Mouse (Mus musculus) heart, embryonic 15.5 days (tissue): ENCODE measurements around the gene Arhgap19. TPM values are rescaled to one million over a fixed set of nuclear protein-coding genes. Genes with fewer than 3 reads are reported as not detected.

Experiments
- ATAC-seq: fragments of 200-750 bp; cut with Nextera tagmentation; replicated peaks from 2 replicates; pipeline ENCODE4 v1.8.0; 2017; ENCODE audit warnings: low read depth, moderate TSS enrichment; ENCODE audit not compliant: insufficient number of reproducible peaks, insufficient read depth, low FRiP score
- H3K27ac ChIP-seq: fragments of 300-500 bp; sonication (generic); 2 replicates; pipeline ENCODE4 v1.5.1; 2015; ENCODE audit warnings: mild to moderate bottlenecking, inconsistent platforms
- H3K27me3 ChIP-seq: fragments of 300-500 bp; sonication (generic); 2 replicates; pipeline ENCODE4 v1.6.1; 2015; ENCODE audit warnings: inconsistent platforms
- H3K36me3 ChIP-seq: fragments of 300-500 bp; sonication (generic); 2 replicates; pipeline ENCODE4 v1.6.1; 2015; ENCODE audit warnings: mild to moderate bottlenecking, inconsistent platforms
- H3K4me1 ChIP-seq: fragments of 300-500 bp; sonication (generic); replicated peaks from 2 replicates; pipeline ENCODE4 v1.6.1; 2015; ENCODE audit warnings: inconsistent platforms
- H3K4me2 ChIP-seq: fragments of 300-500 bp; sonication (generic); 2 replicates; pipeline ENCODE4 v1.6.1; 2015; ENCODE audit warnings: inconsistent platforms, mild to moderate bottlenecking, moderate library complexity
- H3K4me3 ChIP-seq: fragments of 300-500 bp; sonication (generic); 2 replicates; pipeline ENCODE4 v1.5.1; 2015; ENCODE audit warnings: mild to moderate bottlenecking, inconsistent platforms
- H3K9ac ChIP-seq: fragments of 300-500 bp; sonication (generic); 2 replicates; pipeline ENCODE4 v1.6.1; 2015; ENCODE audit warnings: mild to moderate bottlenecking, inconsistent platforms
- H3K9me3 ChIP-seq: fragments of 300-500 bp; sonication (generic); replicated peaks from 2 replicates; pipeline ENCODE4 v1.6.1; 2016; ENCODE audit warnings: inconsistent platforms
- WGBS: fragments of 180-500 bp; shearing (Covaris S2); methylation state at CpG from one replicate; pipeline ENCODE4 v1.1.7; 2015; ENCODE audit warnings: mixed read lengths; 5-methylcytosine and 5-hydroxymethylcytosine counted together
- polyA plus RNA-seq: library from polyadenylated mRNA; unstranded; fragments of >200 nt; fragmentation: Nextera tagmentation; extraction: Ambion mirVana; gene quantifications from 2 replicates; pipeline ENCODE4 v1.2.1, GENCODE M21; 2015

Gene Arhgap19
- polyA plus RNA-seq, 1 experiment from 2014 or later, result 9.3 TPM

- 0 out of 2 replicates have a peak, but pooled peaks cover 4% of the 10 kb centered on the region for H3K9me3 ChIP-seq
- no peak for ATAC-seq
Observed at GRCm38 (mm10) chr19:41734685-41735084, 67.2 kb downstream of the Arhgap19 start.

GRCm38 (mm10) chr19:41725491-41725890 is 76.4 kb downstream of the Arhgap19 start:
- Histone ChIP-seq H3K27me3 (no peaks in the 10 kb centered on the region), H3K9ac (no peak overlapping the region), H3K4me1 (no peaks in the 10 kb centered on the region), H3K9me3 (no peaks in the 10 kb centered on the region), H3K4me2 (no peak overlapping the region), H3K4me3 (no peak overlapping the region), H3K27ac (no peak overlapping the region), H3K36me3 (no peaks in the 10 kb centered on the region)
- ATAC-seq, result no peak
- WGBS, result 58% methylated on average over 2 of the region's 2 CpGs

More at GRCm38 (mm10) chr19:41734685-41735084, 67.2 kb downstream of the Arhgap19 start:
- no peak overlapping the region for H3K4me2 ChIP-seq
- no peak overlapping the region for H3K4me3 ChIP-seq
- H3K4me1 ChIP-seq, result peaks cover 11% of the 10 kb centered on the region
- 23% methylated on average over 10 of the region's 10 CpGs for WGBS
- no peak overlapping the region for H3K27ac ChIP-seq
- H3K27me3 ChIP-seq, result peaks cover 50% of the 10 kb centered on the region
- no peak overlapping the region for H3K9ac ChIP-seq
- H3K36me3 ChIP-seq, result no peaks in the 10 kb centered on the region

GRCm38 (mm10) chr19:41724831-41725470 is 76.9 kb downstream of the Arhgap19 start:
- no peak overlapping the region for H3K27ac ChIP-seq
- no peak for ATAC-seq
- WGBS, result 32% methylated on average over 9 of the region's 9 CpGs
- H3K4me2 ChIP-seq, result no peak overlapping the region
- no peaks in the 10 kb centered on the region for H3K36me3 ChIP-seq
- no peaks in the 10 kb centered on the region for H3K9me3 ChIP-seq
- H3K9ac ChIP-seq, result no peak overlapping the region
- H3K4me1 ChIP-seq, result no peaks in the 10 kb centered on the region
- no peaks in the 10 kb centered on the region for H3K27me3 ChIP-seq
- H3K4me3 ChIP-seq, result no peak overlapping the region

GRCm38 (mm10) chr19:41723337-41723736 is 78.5 kb downstream of the Arhgap19 start:
- no peak overlapping the region for H3K27ac ChIP-seq

GRCm38 (mm10) chr19:41719436-41719835 is 82.4 kb downstream of the Arhgap19 start:
- Histone ChIP-seq H3K36me3 (no peaks in the 10 kb centered on the region), H3K9ac (no peak overlapping the region), H3K4me1 (peaks cover 6% of the 10 kb centered on the region; the same call in 1 of the 2 replicates), H3K27ac (no peak overlapping the region), H3K9me3 (no peaks in the 10 kb centered on the region), H3K4me2 (no peak overlapping the region), H3K27me3 (peaks cover 9% of the 10 kb centered on the region), H3K4me3 (no peak overlapping the region)
- ATAC-seq, result no peak
- WGBS, result 79% methylated on average over 8 of the region's 8 CpGs

More at GRCm38 (mm10) chr19:41723337-41723736, 78.5 kb downstream of the Arhgap19 start:
- no peak overlapping the region for H3K9ac ChIP-seq
- H3K4me3 ChIP-seq, result no peak overlapping the region
- ATAC-seq, result no peak
- H3K27me3 ChIP-seq, result no peaks in the 10 kb centered on the region
- WGBS, result 11% methylated on average over 2 of the region's 2 CpGs
- no peaks in the 10 kb centered on the region for H3K4me1 ChIP-seq
- H3K36me3 ChIP-seq, result no peaks in the 10 kb centered on the region
- H3K9me3 ChIP-seq, result no peaks in the 10 kb centered on the region
- no peak overlapping the region for H3K4me2 ChIP-seq

Other genes with a start within 250 kb of the Arhgap19 start
- gene Gm340, start 219.7 kb downstream of the Arhgap19 start, polyA plus RNA-seq, result 1.2 and 1.9 TPM in 2 replicates
- gene Slit1, start 58.4 kb downstream of the Arhgap19 start, polyA plus RNA-seq, result 0.09 and 0.19 TPM in 2 replicates
- 2.1 and 2.6 TPM in 2 replicates for gene Frat1, start 27.9 kb upstream of the Arhgap19 start, polyA plus RNA-seq
- 2.2 and 3.5 TPM in 2 replicates for gene Frat2, start 46.1 kb upstream of the Arhgap19 start, polyA plus RNA-seq
- 7.4 and 10.1 TPM in 2 replicates for gene Rrp12, start 94.1 kb upstream of the Arhgap19 start, polyA plus RNA-seq
- gene Pgam1, start 109.9 kb upstream of the Arhgap19 start, polyA plus RNA-seq, result 666 and 693 TPM in 2 replicates
- gene Exosc1, start 131.4 kb upstream of the Arhgap19 start, polyA plus RNA-seq, result 39.3 and 46.9 TPM in 2 replicates
- gene Zdhhc16, start 131.4 kb upstream of the Arhgap19 start, polyA plus RNA-seq, result 46.5 and 62.7 TPM in 2 replicates
- 19.7 and 22.5 TPM in 2 replicates for gene Mms19, start 179.1 kb upstream of the Arhgap19 start, polyA plus RNA-seq
- gene Ubtd1, start 179.7 kb upstream of the Arhgap19 start, polyA plus RNA-seq, result 14.6 and 18.0 TPM in 2 replicates
- gene Ankrd2, start 234.0 kb upstream of the Arhgap19 start, polyA plus RNA-seq, result 0.25 TPM in 1 of 2 replicates, not detected in the other
- 0.44 and 0.80 TPM in 2 replicates for gene Hoga1, start 243.6 kb upstream of the Arhgap19 start, polyA plus RNA-seq